Mouse (Mus musculus) hindbrain, embryonic 11.5 days (tissue): ENCODE measurements around the gene Rad51ap1. TPM values are rescaled to one million over a fixed set of nuclear protein-coding genes. Genes with fewer than 3 reads are reported as not detected.

Experiments
- ATAC-seq: fragments of 200-750 bp; cut with Nextera tagmentation; 2 replicates; pipeline ENCODE4 v1.8.0; 2017; ENCODE audit warnings: mild to moderate bottlenecking, moderate TSS enrichment, moderate library complexity; ENCODE audit not compliant: low FRiP score
- DNase-seq: peaks from one replicate; pipeline ENCODE4 v3.0.0-alpha.2; 2015; ENCODE audit warnings: low spot score
- H3K27ac ChIP-seq: fragments of 300-500 bp; sonication (generic); 2 replicates; pipeline ENCODE4 v1.5.1; 2014; ENCODE audit warnings: mild to moderate bottlenecking, low read depth, low read length
- H3K27me3 ChIP-seq: fragments of 300-500 bp; sonication (generic); 2 replicates; pipeline ENCODE4 v1.6.1; 2014; ENCODE audit warnings: mild to moderate bottlenecking, low read length, moderate library complexity, mixed read lengths; ENCODE audit not compliant: control insufficient read depth, insufficient read depth
- H3K36me3 ChIP-seq: fragments of 300-500 bp; sonication (generic); 2 replicates; pipeline ENCODE4 v1.6.1; 2014; ENCODE audit warnings: mild to moderate bottlenecking, low read length, moderate library complexity, mixed read lengths; ENCODE audit not compliant: control insufficient read depth, insufficient read depth
- H3K4me1 ChIP-seq: fragments of 300-500 bp; sonication (generic); replicated peaks from 2 replicates; pipeline ENCODE4 v1.6.1; 2014; ENCODE audit warnings: low read length, mixed read lengths; ENCODE audit not compliant: control insufficient read depth, insufficient read depth
- H3K4me2 ChIP-seq: fragments of 300-500 bp; sonication (generic); replicated peaks from 2 replicates; pipeline ENCODE4 v1.6.1; 2014; ENCODE audit warnings: mild to moderate bottlenecking, low read depth, low read length
- H3K4me3 ChIP-seq: fragments of 300-500 bp; sonication (generic); 2 replicates; pipeline ENCODE4 v1.5.1; 2014; ENCODE audit warnings: low read depth, low read length
- H3K9ac ChIP-seq: fragments of 300-500 bp; sonication (generic); 2 replicates; pipeline ENCODE4 v1.6.1; 2014; ENCODE audit warnings: low read depth, low read length
- H3K9me3 ChIP-seq: fragments of 300-500 bp; sonication (generic); 2 replicates; pipeline ENCODE4 v1.6.1; 2016; ENCODE audit warnings: low read length; ENCODE audit not compliant: control insufficient read depth
- WGBS: fragments of 180-500 bp; shearing (Covaris S2); extraction: QIAGEN DNeasy Blood & Tissue Kit; methylation state at CpG from one replicate; pipeline ENCODE4 v1.1.7; 2014; 5-methylcytosine and 5-hydroxymethylcytosine counted together
- polyA plus RNA-seq: library from polyadenylated mRNA; unstranded; fragments of >200 nt; fragmentation: Nextera tagmentation; extraction: Ambion mirVana; gene quantifications from 2 replicates; pipeline ENCODE4 v1.2.1, GENCODE M21; 2014

Gene Rad51ap1
- polyA plus RNA-seq, 1 experiment from 2014 or later = 64.0 TPM

DNA sequence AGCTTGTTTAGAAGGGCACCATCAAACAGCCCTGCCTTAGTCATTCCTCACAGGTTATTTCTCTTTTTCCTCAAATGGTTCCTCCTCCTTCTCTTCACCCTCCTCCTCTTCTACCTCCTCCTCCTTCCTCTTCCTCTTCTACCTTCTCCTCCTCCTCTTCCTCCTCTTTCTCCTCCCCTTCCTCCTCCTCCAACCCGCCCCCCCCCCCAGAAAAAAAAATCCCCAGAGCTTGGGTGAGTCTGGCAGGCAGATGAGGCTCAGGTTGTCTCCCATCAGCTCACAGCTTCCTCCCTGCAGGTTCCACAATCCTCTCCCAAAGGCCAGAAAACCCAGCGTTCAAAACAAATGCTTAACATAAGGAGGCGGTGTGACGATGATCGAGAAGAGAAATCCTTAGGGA, 32.0 kb downstream of the Rad51ap1 start:
- WGBS = 79% methylated on average over 4 of the region's 5 CpGs
- Histone ChIP-seq H3K4me1 (no peaks in the 10 kb centered on the region), H3K4me3 (no peak overlapping the region), H3K9ac (no peak overlapping the region), H3K27ac (no peak overlapping the region), H3K9me3 (no peaks in the 10 kb centered on the region), H3K36me3 (no peaks in the 10 kb centered on the region), H3K4me2 (no peak overlapping the region), H3K27me3 (no peaks in the 10 kb centered on the region)
- ATAC-seq = no peak
- DNase-seq = no peak

DNA sequence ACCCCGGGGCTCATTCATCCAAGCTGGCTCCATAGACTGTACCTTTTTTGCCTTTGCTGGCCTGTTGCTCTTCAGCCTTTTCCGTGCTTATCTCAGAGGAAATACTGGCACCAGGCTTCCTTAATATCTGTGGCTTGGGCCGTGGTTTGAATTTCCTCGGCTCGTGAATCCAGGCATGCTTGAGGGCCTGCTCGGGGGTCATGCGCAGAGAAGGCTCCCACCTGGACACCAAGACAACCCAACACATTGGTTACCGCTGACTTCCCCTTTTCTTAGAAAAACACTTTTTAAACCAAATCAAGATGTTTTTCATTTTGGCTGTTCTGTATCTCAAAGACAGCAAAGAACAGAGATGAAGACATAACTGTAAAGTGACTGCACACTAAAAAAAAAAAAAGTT, 62.3 kb downstream of the Rad51ap1 start:
- no peaks in the 10 kb centered on the region for H3K36me3 ChIP-seq
- H3K9me3 ChIP-seq = no peaks in the 10 kb centered on the region
- H3K4me3 ChIP-seq = no peak overlapping the region
- 84% methylated on average over 8 of the region's 8 CpGs for WGBS
- ATAC-seq (no peak), DNase-seq (no peak)
- no peak overlapping the region for H3K9ac ChIP-seq
- no peak overlapping the region for H3K4me2 ChIP-seq
- no peak overlapping the region for H3K27ac ChIP-seq
- no peaks in the 10 kb centered on the region for H3K4me1 ChIP-seq
- no peaks in the 10 kb centered on the region for H3K27me3 ChIP-seq

Other genes starting within 250 kb of the Rad51ap1 start
- 5.0 and 6.2 TPM in 2 replicates for gene Kcna6, start 198.9 kb downstream of the Rad51ap1 start, polyA plus RNA-seq
- 183 and 200 TPM in 2 replicates for gene Ndufa9, start 90.5 kb downstream of the Rad51ap1 start, polyA plus RNA-seq
- gene Akap3, start 86.5 kb downstream of the Rad51ap1 start, polyA plus RNA-seq = 0.09 and 0.13 TPM in 2 replicates
- not detected in 2 replicates for gene Dyrk4, start 17.7 kb downstream of the Rad51ap1 start, polyA plus RNA-seq
- 19.3 and 25.6 TPM in 2 replicates for gene D6Wsu163e, start 375 bp upstream of the Rad51ap1 start, polyA plus RNA-seq
- 0.04 and 0.14 TPM in 2 replicates for gene Fgf6, start 76.0 kb upstream of the Rad51ap1 start, polyA plus RNA-seq
- gene Fgf23, start 133.3 kb upstream of the Rad51ap1 start, polyA plus RNA-seq = 0.08 TPM in 1 of 2 replicates, not detected in the other
- 5.8 and 6.4 TPM in 2 replicates for gene Tigar, start 170.0 kb upstream of the Rad51ap1 start, polyA plus RNA-seq
- gene Ccnd2, start 212.6 kb upstream of the Rad51ap1 start, polyA plus RNA-seq = 1,153 and 1,300 TPM in 2 replicates